Mouse (Mus musculus): ENCODE measurements around the gene Slc2a8. TPM values are rescaled to one million over a fixed set of nuclear protein-coding genes. Genes with fewer than 3 reads are reported as not detected.

Gene Slc2a8
- total RNA-seq, 2 experiments from 2014 or later, result 7.2 to 7.6 TPM

DNA sequence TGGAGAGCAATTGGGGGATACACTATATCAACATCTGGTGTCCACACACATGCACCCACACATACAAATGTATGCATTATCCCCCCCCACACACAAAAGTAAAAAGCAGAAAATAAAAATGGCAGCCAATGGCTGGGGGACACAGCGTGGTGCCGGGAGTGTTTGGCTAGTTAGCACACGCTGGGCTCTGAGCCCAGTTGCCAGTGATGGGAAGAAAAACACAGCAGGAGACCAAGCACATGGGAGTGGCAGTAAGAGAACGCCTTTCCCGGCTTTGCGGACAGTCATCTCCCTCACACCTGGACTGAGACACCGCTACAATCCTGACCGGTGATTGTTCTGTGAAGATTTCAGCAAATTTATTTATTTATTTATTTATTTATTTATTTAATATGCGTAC lies 10.6 kb downstream of the Slc2a8 start:
- no peak for DNase-seq

DNA sequence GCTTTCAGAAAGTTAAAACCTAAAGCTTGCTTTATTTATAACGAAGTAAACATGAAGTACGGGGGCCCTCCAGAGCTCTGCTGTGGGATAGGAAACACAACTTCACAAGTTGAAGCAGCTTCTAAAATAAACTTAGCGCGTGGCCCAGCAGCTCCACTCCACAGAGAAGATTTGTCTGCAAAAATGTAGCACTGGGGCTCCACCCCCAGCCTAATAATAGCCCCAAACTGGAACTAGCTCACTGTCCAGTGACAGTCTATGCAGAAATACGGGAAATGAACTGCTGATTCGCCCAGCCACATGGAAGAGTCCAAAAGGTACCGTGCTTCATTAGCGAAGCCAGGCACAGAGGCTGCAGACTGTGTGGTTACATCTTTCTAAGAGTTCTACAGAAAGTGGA lies 12.6 kb downstream of the Slc2a8 start:
- DNase-seq, result no peak

DNA sequence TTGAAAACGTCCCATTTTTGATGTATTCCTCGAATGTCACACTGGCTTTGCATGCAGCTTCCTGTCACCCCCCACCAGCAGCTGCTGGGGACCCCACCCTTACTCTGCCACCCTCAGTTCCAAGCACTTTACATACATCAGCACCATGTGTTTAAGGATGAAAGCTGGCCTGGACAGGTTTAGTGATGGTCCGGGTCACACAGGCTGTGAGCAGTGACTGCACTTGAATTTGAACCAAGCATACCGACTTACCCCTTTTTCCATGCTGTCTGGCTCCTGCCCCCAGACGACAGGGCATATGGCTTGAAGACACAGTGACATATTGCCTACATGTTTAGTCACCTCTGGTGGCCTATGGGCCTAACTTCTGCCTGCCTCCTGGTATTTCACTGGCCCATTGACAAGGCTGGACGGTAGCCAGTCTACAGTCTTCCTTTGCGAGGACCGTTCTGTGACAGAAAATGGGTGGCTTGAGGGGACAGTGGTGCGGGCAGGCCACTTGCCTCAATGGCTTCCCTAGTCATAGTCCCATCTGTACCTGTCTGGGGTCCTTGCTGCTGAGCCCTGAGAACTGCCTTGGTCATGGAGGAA lies 13.8 kb downstream of the Slc2a8 start:
- no peak for DNase-seq

DNA sequence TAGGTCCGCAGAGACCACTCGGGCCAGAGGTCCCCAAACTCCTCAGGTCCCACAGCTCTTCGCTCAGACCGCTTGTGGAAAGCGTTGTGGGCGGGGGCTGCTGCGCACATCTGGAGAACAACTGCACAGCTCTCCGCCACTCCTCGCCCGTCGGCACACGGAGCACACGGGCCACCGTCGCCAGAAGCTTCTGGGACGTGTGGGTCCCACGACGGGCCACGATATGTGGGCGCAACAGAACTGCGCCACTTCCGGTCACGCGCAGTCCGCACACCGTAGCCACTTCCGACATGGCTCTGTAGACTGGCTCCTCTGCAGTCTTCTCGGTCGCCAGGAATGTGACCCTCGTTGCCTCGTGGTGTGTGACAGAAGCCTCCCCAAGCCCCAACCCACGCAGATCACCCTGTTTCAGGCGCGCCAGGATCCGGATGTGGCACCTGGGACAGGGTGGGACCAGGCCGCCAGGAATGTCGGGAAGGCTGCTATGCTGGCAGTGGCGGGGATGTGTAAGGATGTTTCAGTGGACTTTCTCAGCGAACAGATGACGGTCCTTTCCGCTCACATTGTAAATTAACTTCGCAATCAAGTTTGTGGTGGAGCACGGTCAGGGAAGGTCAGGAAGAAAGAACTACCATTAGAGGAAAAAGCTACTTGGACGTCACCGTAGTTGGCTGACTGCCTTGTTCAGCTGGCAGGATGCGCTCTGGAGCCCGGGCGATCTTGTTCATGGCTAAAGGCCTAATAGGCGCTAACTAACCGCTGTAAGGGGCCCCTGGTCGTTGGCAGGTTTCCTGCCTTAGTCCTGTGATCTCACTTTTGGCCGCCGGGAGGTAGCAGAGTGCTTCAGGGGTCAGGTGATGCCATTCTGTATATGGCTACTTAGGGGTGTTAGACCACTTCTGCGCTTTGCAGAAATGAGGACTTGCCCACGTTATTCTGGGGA lies 14.9 kb downstream of the Slc2a8 start:
- DNase-seq, result peak; percentile 81

DNA sequence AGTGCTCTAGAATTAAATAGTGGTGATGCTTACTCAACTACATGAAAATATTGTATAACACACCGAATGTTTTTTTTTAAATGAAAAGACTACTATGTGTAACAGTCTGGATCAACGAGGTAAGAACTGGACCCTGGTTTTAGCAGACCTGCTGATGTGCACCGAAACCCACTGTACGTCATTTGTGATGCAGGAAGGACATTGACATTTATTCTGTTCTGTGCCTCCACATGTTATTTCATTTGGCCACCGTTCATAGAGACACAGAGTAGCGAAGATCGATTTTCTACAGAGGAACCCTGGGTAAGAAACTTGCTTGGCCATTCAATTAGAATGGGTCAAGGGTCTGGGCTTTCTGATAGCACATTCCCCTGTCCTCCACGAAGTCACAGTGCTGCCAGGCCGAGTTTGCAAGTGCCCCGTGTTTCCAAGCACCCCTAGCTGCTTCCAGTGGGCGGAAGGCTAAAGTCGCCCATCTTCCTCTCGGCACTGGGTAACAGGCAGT lies 15.6 kb downstream of the Slc2a8 start:
- no peak for DNase-seq

DNA sequence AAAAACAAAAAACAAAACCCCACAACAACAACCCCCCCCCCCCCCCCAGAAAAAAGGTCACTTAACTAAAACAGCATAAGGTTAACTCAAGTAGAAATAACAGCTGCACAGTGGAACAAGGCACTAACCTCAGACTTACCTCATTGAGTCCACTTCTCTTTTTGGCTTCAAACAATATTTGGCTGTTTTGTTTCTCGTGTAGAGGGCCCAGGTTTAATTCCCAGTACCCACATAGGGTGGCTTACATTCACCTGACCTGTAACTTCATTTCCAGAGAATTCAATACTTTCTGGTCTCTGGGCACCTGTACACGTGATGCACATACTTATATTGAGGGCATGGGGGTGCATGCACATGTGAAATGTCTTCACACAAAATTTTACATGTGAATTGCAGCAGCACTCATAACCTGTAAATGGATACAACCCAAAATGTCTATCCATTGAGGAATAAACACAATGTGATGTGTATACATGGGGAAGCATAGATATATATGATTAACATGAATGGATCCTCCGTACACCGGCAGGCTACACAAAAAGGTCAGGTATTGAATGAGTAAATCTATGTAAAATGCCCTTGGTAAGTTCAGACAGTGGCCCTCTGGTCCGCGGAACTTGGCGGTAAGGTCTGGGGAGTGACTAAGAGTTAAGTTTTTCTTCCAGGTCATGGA lies 16.2 kb downstream of the Slc2a8 start:
- no peak for DNase-seq

DNA sequence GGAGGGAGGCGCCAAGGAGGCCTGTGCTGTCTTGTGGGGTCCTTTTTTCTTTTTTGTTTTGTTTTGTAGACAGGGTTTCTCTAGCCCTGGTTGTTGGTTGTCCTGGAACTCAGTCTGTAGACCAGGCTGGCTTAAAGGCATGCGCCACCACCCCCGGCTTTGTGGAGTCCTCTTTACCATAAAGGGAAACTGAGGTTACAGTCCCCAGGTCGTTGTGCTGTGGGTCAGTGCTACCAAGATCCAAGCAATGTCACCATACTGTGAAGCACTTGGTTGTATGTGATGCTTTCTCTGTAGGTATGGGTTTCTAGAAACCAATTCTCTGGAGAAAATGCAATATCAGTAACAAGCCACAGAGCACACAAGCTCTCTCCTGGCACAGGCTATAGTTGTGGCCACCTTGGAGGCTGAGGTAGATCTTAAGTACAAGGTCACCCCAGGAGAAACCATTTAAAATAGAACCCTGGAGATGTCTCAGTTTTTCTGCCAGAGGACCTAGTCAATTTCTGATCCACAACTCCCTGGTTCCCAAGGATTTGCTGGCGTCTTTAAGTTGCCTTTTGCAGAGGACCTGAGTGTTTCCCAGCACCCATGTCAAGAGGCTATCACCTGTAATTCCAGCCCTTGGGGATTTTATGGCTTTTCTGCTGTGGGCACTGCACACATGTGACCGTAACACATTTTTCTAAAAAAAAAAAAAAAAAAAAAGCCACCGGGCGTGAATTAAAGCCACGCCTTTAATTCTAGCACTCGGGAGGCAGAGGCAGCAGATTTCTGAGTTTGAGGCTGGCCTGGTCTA lies 17.0 kb downstream of the Slc2a8 start:
- DNase-seq, result no peak

DNA sequence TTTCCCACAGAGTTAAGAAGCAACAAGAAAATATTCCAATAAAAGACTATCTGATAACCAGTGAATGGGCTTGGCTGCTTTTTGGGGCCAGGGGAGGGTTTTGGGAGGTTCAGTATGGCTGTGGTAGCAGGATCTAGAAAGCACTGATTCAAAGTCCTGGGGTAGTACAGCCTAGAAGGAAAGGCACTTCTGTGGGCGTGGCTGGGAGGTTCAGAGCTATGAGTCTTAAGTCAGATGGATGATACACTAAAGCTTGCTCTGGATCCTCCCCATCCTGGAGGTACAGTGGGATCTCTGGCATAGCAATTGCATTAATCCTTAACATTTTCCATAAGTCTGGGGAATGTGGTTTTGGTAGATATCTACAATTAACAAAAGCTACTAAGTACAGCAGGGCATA lies 17.9 kb downstream of the Slc2a8 start:
- DNase-seq, result no peak

DNA sequence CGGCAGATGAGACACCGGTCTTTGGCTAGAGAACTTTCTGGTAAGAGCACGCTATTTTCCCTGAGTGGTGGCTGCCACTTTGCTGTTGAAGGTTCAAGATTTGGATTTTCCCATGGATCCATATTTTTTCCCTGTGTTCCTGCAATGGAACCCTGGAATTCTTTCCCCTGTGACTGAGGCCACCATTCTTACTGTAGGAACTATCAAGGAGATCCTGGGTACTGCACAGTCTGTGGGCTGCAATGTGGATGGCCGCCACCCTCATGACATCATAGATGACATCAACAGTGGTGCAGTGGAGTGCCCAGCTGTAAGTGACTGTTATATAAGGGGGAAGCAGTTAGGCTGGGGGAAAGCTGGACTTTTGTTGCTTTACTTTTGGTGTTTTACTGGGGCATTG lies 18.3 kb downstream of the Slc2a8 start:
- no peak for DNase-seq

DNA sequence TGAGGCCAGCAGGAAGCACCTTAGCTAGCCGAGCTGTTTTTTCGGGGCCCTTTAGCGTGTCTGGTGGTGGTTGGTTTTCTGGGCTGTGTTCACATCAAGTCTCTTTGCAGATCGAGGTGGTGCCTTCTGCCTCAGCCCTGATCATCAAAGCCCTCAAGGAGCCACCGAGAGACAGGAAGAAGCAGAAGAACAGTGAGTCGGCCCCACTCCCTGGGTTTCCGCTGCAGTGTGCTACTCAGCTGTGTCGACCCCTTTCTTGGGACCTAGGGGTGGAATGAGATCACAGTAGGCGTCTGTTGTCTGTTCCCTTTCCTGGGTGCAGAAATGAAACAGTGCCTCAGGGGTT lies 19.0 kb downstream of the Slc2a8 start:
- DNase-seq, result no peak

DNA sequence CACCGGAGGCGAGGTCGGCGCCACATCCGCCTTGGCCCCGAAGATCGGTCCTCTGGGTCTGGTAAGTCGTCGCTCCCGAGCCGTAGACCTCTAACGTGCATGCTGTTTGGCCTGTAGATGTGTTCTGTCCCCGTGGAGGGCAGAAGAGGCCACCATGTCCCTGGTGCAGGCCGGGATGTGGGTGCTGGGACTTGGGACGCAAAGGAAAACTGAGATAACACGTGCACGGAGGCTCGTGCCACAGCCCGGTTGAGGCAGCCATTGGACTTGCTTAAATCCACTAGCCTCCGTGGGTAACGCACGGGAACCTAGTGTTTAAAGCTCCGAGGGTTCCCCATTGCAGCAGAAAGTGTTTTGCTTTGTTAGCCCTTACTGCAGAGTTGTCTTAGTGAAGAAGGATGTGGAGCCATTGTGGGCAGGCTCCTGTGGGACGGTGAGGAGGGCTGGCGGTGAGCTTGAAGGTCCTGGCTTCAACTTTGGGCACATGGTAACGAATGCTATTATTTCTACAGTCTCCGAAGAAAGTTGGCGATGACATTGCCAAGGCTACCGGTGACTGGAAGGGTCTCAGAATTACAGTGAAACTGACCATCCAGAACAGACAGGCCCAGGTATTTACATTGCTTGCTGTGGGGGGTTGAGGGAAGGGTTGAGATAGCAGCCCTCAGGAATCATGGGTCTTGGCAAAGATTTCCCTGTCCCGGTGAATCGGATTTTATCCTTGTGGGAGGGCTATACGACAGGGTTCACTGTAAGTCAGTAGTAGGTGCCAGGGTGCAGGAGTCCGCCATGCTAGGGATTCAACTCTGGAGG lies 19.6 kb downstream of the Slc2a8 start:
- DNase-seq, result no peak

DNA sequence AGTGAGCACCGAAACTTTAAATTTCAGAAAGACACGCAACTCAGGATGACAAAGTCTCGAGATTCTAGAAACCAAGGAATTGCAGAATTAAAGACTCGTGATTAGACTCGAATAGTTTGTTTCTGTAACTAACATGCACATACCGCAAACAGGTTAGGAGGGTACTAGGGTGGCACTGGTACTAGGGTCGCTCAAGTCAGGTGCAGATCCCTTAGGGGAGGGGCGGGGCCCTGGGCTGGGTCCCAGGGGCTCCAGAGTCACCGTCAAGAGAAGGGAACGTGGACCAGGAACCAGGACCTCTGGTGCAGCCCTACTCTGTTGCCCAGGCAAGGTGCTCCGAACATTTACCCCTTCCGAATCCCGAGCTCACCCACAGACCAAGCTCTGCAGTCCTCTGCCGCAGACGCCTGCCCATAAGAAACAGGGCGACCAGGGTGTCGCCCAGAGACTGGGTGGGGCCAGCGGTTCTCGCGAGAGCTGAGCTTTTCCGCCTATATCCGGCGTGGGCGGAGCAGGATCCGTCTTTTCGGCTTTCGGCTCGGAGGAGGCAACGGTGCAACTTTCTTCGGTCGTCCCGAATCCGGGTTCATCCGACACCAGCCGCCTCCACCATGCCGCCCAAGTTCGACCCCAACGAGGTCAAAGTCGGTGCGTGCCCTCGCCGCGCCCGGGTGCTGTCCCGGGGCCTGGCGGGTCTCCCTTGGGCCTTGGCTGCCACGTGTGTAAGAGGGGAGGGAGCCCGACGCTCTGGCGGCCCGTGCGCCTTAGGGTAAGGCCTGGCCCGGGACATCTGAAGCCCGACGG lies 20.5 kb downstream of the Slc2a8 start, which contains the start of the genes Rpl12 and Lrsam1:
Gene Rpl12 (plus strand): TSS at position 368 of the 804 bp plus-strand sequence.
Gene Lrsam1 (minus strand): TSS at position 423 of the 804 bp plus-strand sequence.
- DNase-seq, result peak; percentile 95

DNA sequence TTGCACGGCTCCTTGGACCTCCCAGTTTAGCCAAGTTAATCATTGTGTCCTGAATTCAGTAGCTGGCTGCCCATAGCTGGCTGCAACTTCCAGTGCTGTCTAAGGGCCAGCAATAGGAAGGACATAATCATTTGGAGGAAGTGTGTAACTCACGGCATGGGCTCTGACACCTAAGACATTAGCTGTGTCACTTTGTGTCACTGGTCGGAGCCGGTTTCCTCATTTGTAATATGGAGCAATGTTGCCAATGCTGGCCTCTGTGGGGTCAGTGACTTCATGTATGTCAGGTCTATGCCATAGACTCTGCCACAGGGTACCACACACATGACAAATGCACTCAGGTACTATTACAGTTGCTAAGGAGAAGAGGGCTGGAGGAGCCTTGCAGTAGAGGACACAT lies 21.6 kb downstream of the Slc2a8 start:
- DNase-seq, result no peak

DNA sequence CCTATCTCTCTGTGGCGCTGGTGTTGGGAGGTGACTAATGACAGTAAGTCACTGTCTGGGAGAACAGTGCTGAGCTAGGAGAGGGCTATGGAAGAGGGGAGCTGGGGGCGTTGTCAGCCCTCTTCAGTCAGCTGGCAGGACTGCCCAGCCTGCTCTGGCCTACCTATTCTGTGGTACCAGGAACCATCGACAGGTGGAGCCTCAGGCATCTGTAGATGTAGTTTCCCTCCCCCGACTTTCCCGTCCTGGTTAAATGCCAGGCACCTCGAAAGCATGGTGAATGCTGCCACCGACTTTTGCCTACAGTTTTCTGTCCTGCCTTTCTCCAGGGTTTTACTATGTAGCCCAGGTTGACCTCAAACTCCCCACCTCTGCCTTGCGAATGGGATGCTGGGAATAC lies 24.5 kb downstream of the Slc2a8 start:
- no peak for DNase-seq

DNA sequence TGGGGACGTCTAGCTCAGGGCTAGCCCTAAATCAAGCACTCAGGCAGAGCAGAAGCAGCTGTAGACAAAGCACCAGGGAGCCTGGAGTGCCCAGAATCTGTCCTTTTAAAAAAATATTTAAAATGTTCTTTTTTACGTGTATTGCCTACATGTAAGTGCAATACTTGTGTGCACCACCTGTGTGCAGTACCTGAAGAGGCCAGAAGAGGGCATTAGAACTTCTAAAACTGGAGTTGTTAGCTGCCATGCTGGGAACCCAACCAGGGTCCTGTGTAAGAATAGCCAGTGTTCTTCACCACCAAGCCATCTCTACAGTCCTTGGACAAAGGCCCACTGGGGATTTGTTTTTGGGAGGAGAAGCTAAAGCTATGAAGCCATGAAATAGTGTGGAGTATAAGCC lies 27.3 kb downstream of the Slc2a8 start:
- no peak for DNase-seq

DNA sequence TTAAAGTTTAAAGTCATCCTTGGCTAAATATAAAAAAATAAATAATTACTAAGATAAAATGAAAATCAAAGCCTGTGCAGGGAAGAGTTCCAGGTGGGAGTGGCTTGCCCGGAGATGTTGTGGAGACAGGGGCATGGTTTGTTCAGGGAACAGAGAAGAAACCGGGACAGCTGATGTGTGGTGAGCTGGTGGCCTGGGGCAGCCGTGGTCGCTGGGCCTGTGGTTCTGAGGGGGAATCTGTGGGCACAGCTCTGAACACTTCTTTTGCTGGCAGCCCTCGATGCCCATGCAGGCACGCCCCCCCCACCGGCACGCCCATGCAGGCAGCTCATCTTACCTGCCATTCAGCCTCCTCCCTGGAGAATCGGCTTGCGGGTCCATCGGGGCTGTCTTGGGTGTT lies 34.4 kb downstream of the Slc2a8 start:
- DNase-seq, result no peak

DNA sequence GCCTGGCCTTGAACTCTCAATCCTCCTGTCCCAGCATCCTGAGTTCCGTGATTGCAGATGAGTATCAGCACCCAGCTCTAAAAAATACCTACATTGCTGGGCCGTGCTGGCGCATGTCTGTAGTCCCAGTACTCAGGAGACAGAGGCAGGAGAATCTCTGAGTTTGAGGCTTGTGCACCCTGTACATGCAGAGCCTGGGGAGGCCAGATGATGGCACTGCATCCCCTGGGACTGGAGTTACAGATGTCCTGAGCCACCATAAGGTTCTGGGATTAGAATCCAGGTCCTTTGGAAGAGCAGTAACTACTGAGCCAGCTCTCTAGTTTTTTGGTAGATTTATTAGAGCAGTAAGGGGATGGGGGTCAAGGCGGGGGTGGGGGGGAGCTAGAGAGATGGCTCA lies 41.4 kb downstream of the Slc2a8 start:
- no peak for DNase-seq

DNA sequence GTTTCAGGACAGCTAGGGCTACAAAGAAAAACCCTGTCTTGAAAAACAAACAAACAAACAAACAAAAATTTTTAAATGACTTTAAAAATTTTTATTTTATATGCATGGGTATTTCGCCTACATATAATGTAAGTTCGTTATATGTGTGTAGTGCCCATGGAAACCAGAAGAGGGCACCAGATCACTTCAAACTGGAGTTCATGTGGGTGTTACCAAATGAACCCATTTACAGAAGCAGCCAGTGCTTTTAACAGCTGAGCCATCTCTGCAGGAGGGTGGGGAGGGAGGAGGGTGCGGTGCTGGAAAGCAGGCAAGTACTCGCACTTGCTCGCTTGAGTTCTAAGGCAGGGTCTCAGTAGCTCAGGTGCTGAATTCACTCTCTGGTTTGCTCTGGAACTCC lies 42.5 kb downstream of the Slc2a8 start:
- DNase-seq, result no peak

DNA sequence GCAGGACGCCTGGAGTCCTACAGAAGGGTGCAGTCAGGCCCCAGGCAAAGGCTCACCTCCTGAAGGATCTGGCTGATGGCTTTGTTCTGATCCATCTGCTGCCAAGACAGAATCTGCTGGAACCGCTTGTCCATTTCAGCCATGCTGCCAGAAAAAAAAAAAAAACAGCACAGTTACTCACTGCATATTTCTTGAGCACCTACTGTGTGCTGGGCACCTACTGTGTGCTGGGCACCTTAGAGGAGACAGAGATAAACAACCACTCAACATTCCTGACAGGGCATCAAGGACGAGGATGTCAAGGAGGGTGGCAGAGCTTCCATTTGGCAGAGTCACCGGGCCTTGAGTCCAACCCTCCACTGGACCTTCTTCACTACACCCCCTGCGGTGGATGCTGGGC lies 43.1 kb downstream of the Slc2a8 start:
- DNase-seq, result no peak

DNA sequence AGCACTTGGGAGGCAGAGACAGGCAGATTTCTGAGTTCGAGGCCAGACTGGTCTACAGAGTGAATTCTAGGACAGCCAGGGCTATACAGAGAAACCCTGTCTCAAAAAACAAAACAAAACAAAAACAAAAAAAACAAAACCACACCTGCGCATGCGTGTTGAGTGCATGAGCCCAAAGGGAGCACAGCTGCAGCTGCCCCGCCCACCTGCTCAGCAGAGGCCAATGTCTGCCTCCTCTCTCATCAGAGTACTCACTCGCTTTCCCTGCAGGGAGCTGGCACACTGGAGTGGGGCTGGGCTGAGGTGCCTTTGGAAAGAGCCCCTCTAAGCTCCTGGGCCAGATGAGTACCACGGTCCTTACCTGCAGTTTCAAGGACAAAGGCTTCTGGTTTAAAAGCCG lies 50.2 kb downstream of the Slc2a8 start:
- no peak for DNase-seq

All from gastrocnemius, postnatal 10 days (tissue).